Mouse (Mus musculus) ES-Bruce4 (cell line): ENCODE results near the gene Prmt7.

ENCODE experiments used
- CTCF ChIP-seq: IDR thresholded peaks from one replicate; pipeline ENCODE4 v1.8.1; 2011; ENCODE audit warnings: low read depth, low read length
- EP300 ChIP-seq: IDR thresholded peaks from 2 replicates; pipeline ENCODE4 v1.6.1; 2011; ENCODE audit warnings: low read depth, low read length; ENCODE audit not compliant: insufficient read depth
- POLR2A ChIP-seq: IDR thresholded peaks from one replicate; pipeline ENCODE4 v1.8.1; 2011; ENCODE audit warnings: low read length; ENCODE audit not compliant: insufficient read depth

DNA sequence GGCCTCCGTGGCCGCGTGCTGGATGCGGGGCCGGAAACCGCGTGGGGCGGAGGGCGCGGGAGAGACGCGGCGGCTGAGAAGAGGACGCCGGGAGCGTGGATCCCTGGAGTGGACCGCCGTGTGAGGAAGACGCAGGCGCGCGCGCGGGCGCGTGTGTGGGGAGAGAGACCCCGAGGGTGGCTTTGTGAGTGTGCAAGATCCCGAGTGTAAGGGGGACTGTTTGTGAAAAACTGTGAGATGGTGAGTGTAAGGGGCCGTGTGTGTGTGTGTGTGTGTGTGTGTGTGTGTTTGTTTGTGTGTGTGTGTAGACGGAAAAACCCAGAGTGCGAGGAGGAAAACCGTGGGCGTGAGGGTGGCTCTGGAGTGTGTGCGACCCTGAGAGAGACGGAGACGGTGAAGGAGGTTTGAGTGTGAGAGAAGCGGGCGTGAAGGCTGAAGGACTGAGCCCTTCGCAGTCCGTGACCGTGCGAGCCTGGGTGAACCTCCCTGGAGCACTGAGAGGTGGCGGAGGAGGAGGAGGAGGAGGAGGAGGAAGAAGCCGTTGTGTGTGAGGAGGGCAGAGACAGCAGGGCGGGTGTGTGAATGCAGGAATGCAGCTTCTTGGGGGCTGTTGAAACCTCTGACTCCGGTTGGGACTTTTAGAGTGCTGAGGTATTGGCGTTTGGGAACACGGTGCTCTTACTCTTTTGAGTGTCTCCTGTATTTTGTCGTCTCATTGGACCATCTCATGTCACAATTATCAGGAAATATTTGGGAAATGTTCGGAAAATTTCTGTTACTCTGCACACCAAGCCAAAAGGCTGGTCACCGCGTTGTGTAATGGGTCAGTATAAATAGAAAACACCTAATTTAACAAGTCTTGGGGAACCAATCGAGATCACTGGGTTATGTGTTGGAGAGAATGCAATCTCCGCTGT, 41.5 kb upstream of the Prmt7 start:
- no peak for TF ChIP-seq CTCF
- no peak for TF ChIP-seq POLR2A
- no peak for TF ChIP-seq EP300
